Mouse (Mus musculus) regulatory T cell (primary cell): Measurements from ENCODE around the gene Scmh1.

Experiments used
- in situ Hi-C: fragments of 300-600 bp; cut with MboI, MseI; formaldehyde crosslinking; loops from one replicate; pipeline ENCODE4 v1.15.1; 2025; ENCODE audit warnings: high pct_unique_total_duplicates

Gene Scmh1

DNA sequence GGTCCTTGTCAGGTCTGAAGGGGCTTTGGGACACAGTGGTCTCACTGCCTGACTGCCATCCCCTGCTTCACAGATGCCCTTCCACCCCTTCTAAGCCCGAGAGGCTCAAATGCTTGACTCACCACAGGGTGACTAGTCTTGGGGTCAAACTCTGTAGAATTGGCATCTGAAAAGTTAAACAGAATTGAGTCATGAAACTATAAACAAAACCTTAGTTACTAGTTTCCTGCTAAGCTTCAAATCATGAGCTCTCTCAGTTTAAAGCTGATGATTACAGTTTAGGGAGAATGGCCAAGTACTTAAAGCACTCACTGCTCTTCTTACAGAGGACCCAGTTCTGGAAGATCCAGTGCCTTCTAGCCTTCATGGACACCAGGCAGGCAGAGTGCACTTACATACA lies 139.8 kb downstream of the Scmh1 start:
- in situ Hi-C loops, result no loop called here

DNA sequence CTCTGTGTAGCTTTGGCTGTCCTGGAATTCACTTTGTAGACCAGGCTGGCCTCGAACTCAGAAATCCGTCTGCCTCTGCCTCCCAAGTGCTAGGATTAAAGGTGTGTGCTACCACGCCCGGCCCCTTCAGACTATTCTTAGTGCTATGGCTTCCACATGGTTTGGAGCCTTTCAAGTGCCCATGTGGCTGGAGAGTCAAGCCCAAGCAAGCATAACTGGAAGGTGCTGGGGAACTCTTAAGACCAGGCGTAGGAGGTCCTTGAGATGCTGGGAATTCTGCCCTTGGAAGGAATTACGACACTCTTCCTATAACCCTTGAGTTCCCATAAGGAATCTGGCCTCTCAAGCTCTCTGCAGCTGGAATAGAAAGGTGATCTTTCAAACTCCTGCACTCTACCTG lies 151.5 kb downstream of the Scmh1 start:
- in situ Hi-C loops, result loop anchor here (25.0 kb wide), 1 partner anchor 1269 kb away; the partner anchor contains the start of gene Ybx1

- in situ Hi-C loops, result loop anchor here (25.0 kb wide), 1 partner anchor 1278 kb away; the partner anchor contains the start of gene Ybx1
Measured at GRCm38 (mm10) chr4:120565726-120566125, 160.6 kb downstream of the Scmh1 start.

DNA sequence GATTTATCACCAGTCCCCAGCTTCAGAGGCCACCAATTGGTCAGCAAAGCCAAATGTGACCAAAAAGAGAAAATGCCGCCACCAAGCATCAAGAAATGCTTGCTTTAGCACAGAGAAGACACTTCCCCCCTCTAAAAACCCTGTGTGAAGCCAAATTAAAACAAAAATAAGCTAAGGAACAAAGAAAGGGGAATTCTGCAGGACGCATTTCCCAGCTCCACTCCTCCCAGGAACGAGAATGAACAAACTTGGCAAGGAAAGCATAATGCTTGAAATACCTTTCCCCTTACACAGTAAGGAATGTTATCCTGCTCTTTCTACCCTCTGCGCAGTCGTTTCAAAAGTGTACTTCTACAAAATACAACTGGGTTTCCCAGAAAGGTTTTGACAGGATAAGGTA lies 162.9 kb downstream of the Scmh1 start:
- in situ Hi-C loops, result loop anchor here (25.0 kb wide), 1 partner anchor 1281 kb away; the partner anchor contains the start of gene Ybx1

- in situ Hi-C loops, result loop anchor here (25.0 kb wide), 1 partner anchor 1282 kb away; the partner anchor contains the start of gene Ybx1
Measured at GRCm38 (mm10) chr4:120569025-120569424, 163.9 kb downstream of the Scmh1 start.

DNA sequence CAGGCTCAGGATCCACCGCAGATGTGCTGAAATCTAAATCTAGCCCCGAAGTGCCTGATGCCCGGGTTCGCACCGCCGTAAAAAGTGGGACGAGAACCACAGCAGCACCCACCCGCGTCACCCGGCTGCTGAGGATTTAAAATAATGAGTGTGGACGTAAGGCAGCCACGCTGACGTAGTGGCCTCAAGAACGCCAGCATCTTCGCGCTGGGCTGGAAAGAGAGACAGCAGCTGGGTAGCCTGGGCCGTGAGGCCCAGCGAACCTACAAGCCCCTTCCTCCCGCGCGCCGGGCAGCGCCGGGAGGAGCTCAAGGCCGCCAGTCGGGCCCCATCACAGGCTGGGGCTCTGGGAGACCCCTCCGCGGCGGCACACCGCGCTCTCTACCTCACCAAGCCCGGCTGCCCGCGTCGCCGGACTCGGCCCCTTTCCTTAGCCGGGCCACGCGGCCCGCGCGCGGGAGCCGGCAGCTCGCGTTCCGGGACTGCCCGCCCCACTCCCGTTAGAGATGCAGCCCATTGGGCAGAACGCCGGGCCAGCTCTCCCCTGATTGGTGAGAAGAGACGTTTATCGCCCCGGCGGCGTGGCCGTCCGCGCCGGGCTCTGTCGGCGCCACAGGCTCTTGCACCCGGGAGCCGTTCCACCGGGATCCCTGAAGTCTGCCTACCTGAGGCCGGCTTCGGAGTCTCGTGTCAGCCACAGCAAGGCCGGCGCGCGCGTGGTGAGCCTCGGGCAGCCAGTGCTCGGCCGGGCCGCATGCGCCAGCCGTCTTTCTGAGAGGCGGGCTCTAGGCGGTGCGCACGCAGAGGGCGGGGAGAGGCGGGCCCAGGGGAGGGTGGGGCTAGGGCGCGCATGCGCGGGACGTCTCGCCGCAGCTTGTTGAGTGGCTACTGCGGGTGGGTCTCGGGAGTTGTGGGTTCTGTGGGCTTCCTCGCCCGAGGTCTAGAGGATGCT lies 164.7 kb downstream of the Scmh1 start, which contains the start of gene Ctps:
TSS of gene Ctps (minus strand) at position 791 of the 952 bp plus-strand sequence.
- in situ Hi-C loops, result loop anchor here (25.0 kb wide), 1 partner anchor 1282 kb away; the partner anchor contains the start of gene Ybx1

GRCm38 (mm10) chr4:120570438-120571069 lies 165.5 kb downstream of the Scmh1 start:
- in situ Hi-C loops, result loop anchor here (25.0 kb wide), 1 partner anchor 1283 kb away; the partner anchor contains the start of gene Ybx1

- in situ Hi-C loops, result loop anchor here (25.0 kb wide), 1 partner anchor 1284 kb away; the partner anchor contains the start of gene Ybx1
Measured at GRCm38 (mm10) chr4:120571070-120571464, 166.0 kb downstream of the Scmh1 start.

DNA sequence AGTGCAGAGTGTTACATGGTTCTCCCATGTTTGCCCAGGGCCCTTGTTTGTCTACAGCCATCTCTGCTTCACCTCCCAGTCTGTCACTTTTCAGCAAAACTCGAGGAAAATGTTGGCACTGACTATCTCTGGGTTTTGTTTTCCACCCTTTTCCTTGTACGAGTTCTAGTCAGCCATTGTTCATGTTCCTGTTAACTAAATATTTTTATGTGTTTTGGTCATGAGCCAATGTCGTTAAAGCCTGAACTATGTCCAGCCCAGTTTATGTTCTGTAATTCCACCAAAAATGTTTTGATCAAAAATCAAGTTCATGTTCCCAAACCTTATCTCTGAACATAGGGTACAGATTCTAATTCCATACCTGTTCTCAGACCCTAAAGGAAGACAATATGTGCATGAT lies 166.6 kb downstream of the Scmh1 start:
- in situ Hi-C loops, result loop anchor here (25.0 kb wide), 1 partner anchor 1284 kb away; the partner anchor contains the start of gene Ybx1
